Mouse (Mus musculus): Measurements from ENCODE around the gene Adgrl3.

Gene Adgrl3

DNA sequence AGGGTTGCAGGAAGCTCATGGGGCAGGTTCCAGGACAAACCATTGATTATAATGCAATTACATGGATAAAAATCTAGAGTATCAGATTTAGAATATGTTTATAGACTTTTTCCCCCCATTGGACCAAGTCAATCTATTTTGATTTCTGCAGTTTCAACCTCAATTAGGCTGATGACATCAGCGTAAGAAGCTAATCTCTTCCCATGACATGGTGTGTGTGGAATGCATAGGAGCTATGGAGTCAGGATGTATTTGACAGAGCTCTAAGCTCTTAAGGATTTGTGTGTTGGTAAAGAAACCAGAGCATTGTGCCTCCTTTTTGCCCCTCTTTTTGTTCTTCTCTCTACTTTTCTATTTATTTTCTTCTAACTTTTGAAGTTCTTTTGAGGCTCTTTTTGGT lies 812.1 kb downstream of the Adgrl3 start:
- DNase-seq (ENCODE audit: low read depth, low spot score), result no peak

DNA sequence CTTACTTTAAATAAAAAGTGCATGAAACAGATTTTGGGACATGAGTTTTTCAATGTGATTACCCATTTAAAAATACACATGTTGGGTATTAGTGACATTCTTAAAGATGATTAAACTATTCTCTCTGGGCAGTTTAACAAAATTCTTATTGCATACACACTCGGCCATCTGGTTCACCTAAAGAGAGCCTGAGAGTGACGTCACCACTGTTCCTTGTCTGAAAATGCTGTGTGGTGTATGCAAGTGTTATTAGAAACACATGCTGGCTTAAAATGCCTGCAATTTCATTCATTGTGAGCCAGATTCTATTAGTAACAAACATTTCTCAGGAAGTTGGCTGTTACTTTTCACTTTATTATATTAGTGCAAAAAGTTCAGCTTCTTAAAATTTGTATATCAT lies 812.7 kb downstream of the Adgrl3 start:
- no peak for DNase-seq (ENCODE audit: low read depth, low spot score)

DNA sequence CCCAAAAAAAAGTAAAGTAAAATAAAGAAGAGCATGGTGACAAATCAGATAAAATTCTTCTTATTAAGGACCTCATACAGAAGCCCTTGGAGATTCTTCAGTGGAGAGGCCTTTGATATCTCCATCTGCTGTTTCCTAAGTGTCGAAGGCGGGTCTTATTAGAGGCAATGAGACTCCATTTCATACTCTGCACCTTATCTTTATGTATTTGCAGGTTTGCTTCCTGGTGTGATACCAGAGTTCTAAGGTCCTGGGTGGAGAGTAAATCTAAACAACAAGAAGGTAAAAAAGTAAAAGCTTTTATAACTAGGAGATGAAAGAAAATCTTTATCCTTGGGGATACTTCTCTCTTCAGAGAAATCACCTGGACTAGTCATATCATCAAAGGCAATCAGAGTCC lies 817.9 kb downstream of the Adgrl3 start:
- no peak for DNase-seq (ENCODE audit: low read depth, low spot score)

- no peak for DNase-seq (ENCODE audit: low read depth, low spot score)
Observed at GRCm38 (mm10) chr5:81843798-81844197, 823.9 kb downstream of the Adgrl3 start.

DNA sequence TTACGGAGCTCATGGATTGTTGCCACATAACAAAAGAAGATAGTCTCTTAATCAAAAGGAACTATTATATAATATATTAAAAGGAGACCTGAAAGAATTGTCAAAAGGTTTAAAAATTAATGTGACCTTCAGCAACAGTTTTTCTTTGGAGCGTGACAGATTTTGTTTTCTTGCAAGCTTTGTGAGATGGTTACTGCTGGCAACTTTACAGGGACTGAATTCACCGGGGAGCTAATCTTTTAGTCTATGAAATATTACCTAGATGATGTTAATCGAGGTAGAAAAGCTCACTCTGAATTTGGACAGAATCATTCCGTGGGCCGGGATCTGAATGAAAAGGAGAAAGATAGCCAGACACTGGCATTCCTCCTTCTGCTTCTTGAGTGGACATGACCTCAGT lies 850.4 kb downstream of the Adgrl3 start:
- no peak for DNase-seq (ENCODE audit: low read depth, low spot score)
